Mouse (Mus musculus): ENCODE data around the gene Zfp82.

DNA sequence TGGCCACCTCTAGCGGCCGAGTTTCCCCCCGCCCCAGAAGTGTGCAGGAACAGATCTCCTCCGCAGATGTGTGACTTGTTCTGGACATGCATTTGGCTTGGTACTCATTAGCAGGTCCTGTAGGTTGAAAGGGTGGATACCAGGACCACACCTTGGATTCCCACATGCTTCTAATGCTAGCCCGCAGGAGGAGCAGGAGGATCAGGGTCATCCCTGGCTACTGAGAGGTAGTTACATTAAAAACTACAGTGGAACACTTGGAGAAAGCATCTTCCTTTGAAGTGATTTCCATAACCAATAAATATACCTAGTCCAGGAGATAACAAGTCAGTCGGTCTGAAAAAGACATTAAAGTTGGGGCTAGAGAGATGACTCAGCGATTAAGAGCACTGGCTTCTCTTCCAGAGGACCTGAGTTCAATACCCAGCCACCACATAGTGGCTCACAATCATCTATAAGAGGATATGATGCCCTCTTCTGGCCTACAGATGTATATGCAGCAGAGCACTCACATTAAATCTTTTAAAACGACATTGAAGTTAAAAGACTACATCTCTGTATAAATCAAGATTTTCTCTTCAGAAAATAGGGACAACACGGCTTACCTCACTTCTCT, 18.4 kb upstream of the Zfp82 start:
- TF ChIP-seq CTCF (IDR thresholded peaks at IDR 0.05; ENCODE audit: low read depth): peak; percentile 71
- no peak for TF ChIP-seq EP300 (IDR thresholded peaks at IDR 0.05; ENCODE audit: low read depth)
